Mouse (Mus musculus): ENCODE data around the gene Mxi1.

Gene Mxi1

DNA sequence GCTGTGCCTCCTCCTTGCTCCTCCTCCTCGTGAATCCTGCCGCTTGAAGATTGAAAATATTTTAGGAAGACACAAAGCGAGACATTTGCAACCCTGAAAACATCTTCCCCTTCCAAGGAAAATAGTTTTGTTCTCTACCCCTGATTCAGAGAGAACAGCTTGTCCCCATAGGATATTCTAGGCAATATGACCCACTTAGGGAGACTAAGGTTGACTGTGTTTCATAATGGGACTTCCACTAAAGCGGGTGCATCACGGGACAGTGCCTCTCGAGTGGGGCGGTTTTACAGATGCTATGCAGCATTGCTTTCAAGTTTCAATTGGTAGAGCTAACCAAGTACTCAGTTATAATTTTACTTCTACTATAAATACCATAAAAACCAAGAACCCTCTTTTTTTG lies 43.5 kb downstream of the Mxi1 start:
- in situ Hi-C loops (cut with MboI; ENCODE audit: low pct_unique_long_range_greater_than_20kb in 1 of 2, low sequenced_read_pairs in 2 of 2, unreplicated experiment in 1 of 2): loop anchor here in 1 of 2 experiments (25.0 kb wide), 1 partner anchor 292 kb away; no protein-coding TSS in a partner anchor

DNA sequence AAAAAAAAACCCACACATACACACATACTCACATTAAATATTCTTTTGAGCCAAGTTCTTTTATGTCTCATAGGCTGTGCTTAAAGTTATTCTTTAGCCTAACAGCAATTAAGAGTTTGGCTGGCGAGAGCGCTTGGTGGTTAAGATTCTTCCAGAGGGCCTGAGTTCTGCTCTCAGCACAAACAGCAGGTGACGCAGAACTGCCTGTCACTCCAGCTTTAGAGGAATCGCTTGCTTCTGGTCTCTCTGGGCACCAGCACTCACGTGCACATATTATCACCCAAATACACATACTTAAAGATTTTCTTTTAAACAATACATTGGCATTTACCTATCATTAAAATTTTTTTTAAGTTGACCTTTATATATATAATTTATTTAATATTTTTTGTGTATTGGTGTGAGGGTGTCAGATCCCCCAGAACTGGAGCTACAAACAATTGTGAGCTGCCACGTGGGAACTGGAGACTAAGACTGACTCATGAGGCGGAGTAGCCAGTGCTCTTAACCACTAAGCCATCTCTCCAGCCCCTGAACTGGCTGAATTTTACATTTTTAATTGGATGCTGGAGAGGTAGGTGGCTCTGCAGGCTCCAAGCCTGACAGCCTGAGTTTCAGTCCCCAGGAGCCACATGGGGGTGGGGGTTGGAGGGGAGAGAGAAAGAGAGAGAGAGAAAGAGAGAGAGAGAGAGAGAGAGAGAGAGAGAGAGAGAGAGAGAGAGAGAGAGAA lies 44.1 kb downstream of the Mxi1 start:
- in situ Hi-C loops (cut with MboI; ENCODE audit: low pct_unique_long_range_greater_than_20kb in 1 of 2, low sequenced_read_pairs in 2 of 2, unreplicated experiment in 1 of 2): loop anchor here in 1 of 2 experiments (25.0 kb wide), 1 partner anchor 292 kb away; no protein-coding TSS in a partner anchor

- in situ Hi-C loops (cut with MboI; ENCODE audit: low pct_unique_long_range_greater_than_20kb in 1 of 2, low sequenced_read_pairs in 2 of 2, unreplicated experiment in 1 of 2): loop anchor here in 1 of 2 experiments (25.0 kb wide), 1 partner anchor 293 kb away; no protein-coding TSS in a partner anchor
Measured at GRCm38 (mm10) chr19:53355065-53355464, 44.7 kb downstream of the Mxi1 start.

DNA sequence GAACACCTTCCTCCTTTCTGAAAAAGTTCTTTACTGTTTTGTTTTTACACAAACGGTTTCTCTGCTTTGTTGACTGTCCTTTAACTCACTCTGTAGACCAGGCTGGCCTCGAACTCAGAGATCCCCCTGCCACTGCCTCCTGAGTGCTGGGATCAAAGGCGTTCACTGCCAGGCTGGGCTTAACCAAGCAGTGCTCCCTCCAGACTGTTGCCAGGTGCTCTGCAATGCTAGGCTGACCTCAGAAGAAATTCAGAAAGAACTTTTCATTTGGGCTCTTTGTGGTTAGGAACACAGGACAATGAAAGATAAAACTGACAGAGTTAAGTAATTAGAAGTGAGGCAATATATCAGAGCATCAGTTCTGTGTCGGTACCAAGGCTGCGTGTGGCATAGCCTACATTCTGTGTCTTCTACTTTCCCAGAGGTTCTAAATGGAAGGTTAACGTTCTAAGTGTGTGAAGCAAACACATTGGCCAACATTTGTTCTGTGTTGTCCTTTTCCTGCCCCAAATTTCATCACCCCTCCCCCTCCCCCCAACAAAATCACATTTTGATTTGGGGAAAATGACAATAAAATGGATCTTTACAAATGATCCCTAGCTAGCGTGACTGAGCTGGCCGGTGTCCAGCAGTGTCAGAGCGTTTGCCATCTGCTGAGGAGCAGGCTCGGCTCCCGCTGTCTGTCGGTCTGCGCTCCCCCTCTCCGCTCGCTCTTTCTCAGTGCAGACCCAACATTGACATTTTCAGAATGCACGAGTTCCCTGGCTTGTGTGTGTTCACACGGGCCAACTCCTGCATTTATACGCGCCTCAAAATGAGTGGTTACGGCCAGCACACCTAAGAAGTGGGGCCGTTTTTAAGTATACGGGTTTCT lies 49.1 kb downstream of the Mxi1 start:
- in situ Hi-C loops (cut with MboI; ENCODE audit: low pct_unique_long_range_greater_than_20kb in 1 of 2, low sequenced_read_pairs in 2 of 2, unreplicated experiment in 1 of 2): loop anchor here (5.0 to 25.0 kb wide), 3 partner anchors 112 to 297 kb away; no protein-coding TSS in a partner anchor

DNA sequence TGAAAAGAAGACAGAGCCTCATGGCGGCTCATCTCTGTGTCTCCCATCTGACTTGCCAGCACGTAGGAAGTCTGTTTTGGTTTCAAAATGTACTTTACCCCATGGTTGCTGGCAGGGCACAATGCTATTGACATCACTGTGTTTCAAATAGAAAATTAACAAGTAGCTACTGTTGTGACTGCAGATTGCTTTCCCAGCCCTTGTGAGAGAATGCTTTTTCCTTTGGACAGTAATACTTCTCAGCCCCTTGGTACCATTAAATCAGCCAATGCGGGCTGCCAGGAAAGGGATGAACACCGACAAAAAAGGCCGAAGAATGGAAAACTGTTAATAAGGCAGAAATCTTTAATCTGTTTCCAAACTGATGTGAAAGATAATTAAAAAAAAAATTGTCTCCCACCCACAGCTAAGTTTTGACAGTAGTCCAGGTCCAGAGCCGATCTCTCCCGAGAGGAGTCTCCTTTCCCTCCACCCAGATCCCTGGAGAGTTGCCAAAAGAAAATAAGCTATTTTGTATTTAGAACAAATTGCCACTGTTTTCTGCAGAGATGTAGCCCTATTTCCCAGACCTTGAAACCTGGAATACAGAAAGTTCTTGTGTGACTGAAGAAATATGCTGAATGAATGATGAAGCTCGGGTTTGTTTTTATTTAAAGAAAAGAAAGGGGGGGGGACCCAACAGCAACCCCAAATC lies 50.1 kb downstream of the Mxi1 start:
- in situ Hi-C loops (cut with MboI; ENCODE audit: low pct_unique_long_range_greater_than_20kb in 1 of 2, low sequenced_read_pairs in 2 of 2, unreplicated experiment in 1 of 2): loop anchor here (5.0 to 25.0 kb wide), 3 partner anchors 113 to 298 kb away; no protein-coding TSS in a partner anchor

DNA sequence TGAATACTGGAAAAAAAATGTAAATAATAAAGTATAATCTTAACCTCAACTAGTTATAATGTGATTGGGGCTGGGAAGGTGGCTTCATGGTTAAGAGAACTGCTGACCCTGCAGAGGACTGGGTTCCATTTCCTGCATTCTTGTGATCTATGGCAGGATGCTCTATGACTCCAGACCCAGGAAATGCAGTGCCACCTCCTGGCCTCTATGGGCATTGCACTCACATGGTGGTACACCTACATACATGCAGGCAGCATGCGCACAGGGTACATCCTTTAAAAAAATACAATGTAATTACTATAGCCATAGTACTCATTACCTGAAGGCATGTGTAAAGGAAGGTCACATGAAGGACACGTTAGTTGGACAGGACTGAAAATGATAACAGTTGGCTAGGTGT lies 52.6 kb downstream of the Mxi1 start:
- in situ Hi-C loops (cut with MboI; ENCODE audit: low pct_unique_long_range_greater_than_20kb in 1 of 2, low sequenced_read_pairs in 2 of 2, unreplicated experiment in 1 of 2): loop anchor here (5.0 to 25.0 kb wide), 3 partner anchors 116 to 301 kb away; no protein-coding TSS in a partner anchor

DNA sequence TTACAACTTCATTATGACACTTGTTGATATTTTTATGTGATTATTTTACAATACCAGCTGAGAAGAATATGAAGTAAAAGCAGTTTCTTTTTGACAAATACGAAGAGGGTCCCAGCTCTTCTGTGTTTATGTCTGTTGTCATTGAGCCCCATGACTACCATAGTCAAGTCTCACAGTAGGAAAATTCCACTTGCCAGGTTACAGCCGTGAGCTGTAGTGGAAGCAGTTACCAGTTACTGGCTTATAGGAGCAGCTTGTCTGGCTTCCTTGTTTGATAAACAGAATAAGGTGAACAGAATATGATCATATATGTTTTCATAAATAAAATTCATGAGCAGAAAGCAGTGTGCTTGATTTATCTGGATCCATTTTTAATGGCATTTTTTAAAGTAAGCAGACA lies 54.2 kb downstream of the Mxi1 start:
- in situ Hi-C loops (cut with MboI; ENCODE audit: low pct_unique_long_range_greater_than_20kb in 1 of 2, low sequenced_read_pairs in 2 of 2, unreplicated experiment in 1 of 2): loop anchor here (5.0 to 25.0 kb wide), 3 partner anchors 117 to 302 kb away; no protein-coding TSS in a partner anchor

DNA sequence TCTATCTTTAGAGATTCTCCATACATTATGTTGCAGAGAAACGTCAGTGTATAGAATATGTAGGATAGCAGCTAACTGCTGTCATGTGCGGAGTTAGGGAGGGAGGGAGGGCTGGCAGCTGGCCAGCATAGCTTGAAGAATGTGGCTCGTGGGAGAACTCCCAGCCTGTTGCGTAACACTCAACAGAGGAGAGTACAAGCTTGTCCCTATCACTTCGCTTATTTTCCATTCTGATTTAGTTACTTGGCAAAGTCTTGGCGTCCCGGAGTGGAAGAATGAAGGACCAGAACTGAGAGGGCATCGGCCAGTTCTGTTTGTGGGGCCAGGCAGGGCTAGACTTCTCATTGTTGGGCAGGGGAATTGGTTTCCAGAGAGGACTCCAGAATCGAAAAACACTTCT lies 54.6 kb downstream of the Mxi1 start:
- in situ Hi-C loops (cut with MboI; ENCODE audit: low pct_unique_long_range_greater_than_20kb in 1 of 2, low sequenced_read_pairs in 2 of 2, unreplicated experiment in 1 of 2): loop anchor here (5.0 to 25.0 kb wide), 3 partner anchors 118 to 303 kb away; no protein-coding TSS in a partner anchor

DNA sequence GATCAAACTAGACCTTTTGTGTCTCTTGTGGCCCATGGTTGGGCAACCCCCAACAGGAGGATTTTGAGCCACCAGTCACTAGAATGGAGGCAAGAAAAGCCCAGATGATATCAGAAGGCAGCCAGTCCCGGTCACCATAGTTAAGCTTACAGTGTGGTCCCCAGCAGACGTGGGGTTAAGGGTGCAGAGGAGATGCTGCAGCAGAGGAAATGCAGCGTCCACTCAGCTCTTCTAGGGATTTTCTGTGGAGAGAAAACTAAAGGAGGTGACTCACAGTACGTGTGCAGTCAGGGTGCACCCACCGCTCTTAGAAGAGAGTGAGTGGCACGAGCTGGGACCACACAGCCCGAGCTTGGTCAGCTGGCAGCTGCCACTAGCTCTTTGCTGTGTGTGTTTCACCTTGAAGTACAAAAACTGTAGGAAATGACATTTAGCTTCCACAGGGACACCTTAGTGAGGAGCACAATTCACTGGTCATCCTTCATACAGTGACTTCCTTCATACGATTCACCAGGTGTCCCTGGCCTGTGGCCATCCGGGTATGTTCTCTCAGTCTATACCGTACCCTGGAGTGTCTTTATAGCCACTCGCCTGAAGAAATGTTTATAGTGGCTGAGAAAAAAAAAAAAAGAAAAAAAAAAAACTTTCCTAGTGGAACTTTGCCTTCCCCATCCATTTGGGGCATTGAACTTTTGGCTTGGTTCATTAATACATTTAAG lies 55.9 kb downstream of the Mxi1 start:
- in situ Hi-C loops (cut with MboI; ENCODE audit: low pct_unique_long_range_greater_than_20kb in 1 of 2, low sequenced_read_pairs in 2 of 2, unreplicated experiment in 1 of 2): loop anchor here (10.0 to 25.0 kb wide), 2 partner anchors 291 to 304 kb away; no protein-coding TSS in a partner anchor

- in situ Hi-C loops (cut with MboI; ENCODE audit: low pct_unique_long_range_greater_than_20kb in 1 of 2, low sequenced_read_pairs in 2 of 2, unreplicated experiment in 1 of 2): loop anchor here (10.0 to 25.0 kb wide), 2 partner anchors 292 to 305 kb away; no protein-coding TSS in a partner anchor
Measured at GRCm38 (mm10) chr19:53366881-53367280, 56.6 kb downstream of the Mxi1 start.

GRCm38 (mm10) chr19:53369469-53370043 lies 59.2 kb downstream of the Mxi1 start:
- in situ Hi-C loops (cut with MboI; ENCODE audit: low pct_unique_long_range_greater_than_20kb in 1 of 2, low sequenced_read_pairs in 2 of 2, unreplicated experiment in 1 of 2): loop anchor here (10.0 to 25.0 kb wide), 2 partner anchors 295 to 307 kb away; no protein-coding TSS in a partner anchor

DNA sequence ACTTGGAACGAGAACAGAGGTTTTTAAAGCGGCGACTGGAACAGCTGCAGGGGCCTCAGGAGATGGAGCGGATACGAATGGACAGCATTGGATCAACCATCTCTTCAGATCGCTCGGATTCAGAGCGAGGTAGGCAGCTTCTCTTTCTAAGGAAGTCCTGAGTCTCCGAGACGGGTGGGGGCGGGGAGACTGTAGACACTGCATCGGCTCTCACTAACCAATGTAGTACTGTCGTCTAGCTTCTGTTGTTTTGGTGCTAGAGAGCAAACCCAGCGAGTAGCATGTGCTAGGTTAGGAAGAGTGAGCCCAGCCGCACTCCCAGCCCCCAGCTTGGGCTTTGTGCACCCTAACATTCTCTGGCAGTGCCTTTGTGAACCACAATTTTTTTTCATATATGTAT lies 59.9 kb downstream of the Mxi1 start:
- in situ Hi-C loops (cut with MboI; ENCODE audit: low pct_unique_long_range_greater_than_20kb in 1 of 2, low sequenced_read_pairs in 2 of 2, unreplicated experiment in 1 of 2): loop anchor here in 1 of 2 experiments (25.0 kb wide), 1 partner anchor 308 kb away; no protein-coding TSS in a partner anchor

DNA sequence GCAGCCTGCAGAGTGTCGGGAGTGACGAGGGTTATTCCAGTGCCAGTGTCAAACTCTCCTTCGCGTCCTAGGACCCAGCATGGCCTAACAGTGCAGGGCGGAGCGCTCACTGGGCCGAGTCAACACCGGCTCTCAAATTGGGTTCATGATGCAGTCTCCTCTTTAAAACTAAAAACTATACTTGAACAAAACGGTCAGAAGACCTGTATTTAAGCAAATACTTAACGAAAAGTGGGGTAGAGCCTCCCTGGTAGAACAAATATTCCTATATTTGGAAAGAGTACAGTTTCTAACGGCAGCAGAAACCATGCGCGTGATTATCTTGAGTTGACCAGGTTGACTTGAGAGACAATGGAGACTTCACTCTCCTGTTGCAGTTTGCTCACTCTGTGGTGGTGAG lies 61.3 kb downstream of the Mxi1 start, which contains the start of gene Gm10197:
TSS of gene Gm10197 (minus strand) at position 101 of the 400 bp plus-strand sequence.
- in situ Hi-C loops (cut with MboI; ENCODE audit: low pct_unique_long_range_greater_than_20kb in 1 of 2, low sequenced_read_pairs in 2 of 2, unreplicated experiment in 1 of 2): loop anchor here in 1 of 2 experiments (25.0 kb wide), 1 partner anchor 309 kb away; no protein-coding TSS in a partner anchor

GRCm38 (mm10) chr19:53373570-53373969 lies 63.3 kb downstream of the Mxi1 start:
- in situ Hi-C loops (cut with MboI; ENCODE audit: low pct_unique_long_range_greater_than_20kb in 1 of 2, low sequenced_read_pairs in 2 of 2, unreplicated experiment in 1 of 2): loop anchor here in 1 of 2 experiments (25.0 kb wide), 1 partner anchor 311 kb away; no protein-coding TSS in a partner anchor

GRCm38 (mm10) chr19:53375299-53375698 lies 65.0 kb downstream of the Mxi1 start:
- in situ Hi-C loops (cut with MboI; ENCODE audit: low pct_unique_long_range_greater_than_20kb in 1 of 2, low sequenced_read_pairs in 2 of 2, unreplicated experiment in 1 of 2): loop anchor here in 1 of 2 experiments (25.0 kb wide), 1 partner anchor 362 kb away; no protein-coding TSS in a partner anchor

- in situ Hi-C loops (cut with MboI; ENCODE audit: low pct_unique_long_range_greater_than_20kb in 1 of 2, low sequenced_read_pairs in 2 of 2, unreplicated experiment in 1 of 2): loop anchor here in 1 of 2 experiments (25.0 kb wide), 1 partner anchor 361 kb away; no protein-coding TSS in a partner anchor
Measured at GRCm38 (mm10) chr19:53375816-53376215, 65.5 kb downstream of the Mxi1 start.

DNA sequence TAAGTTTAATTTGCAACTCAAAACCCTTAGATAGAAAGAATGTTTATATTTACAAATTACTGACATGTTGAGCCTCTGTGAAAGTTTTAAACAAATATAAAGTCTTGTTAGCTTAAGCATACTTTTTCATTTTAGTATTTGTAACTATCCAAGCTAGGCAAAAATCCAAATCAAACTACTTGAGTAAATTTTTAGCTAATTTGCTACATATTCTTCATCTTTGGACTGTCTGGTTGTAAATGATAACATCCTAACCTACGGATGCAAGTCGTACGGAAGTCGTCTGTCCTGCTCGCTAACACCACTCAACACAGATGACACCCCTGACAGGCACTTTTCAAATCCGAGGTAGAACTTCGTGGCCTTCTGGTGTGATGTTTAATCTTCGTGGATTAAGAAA lies 67.3 kb downstream of the Mxi1 start:
- in situ Hi-C loops (cut with MboI; ENCODE audit: low pct_unique_long_range_greater_than_20kb in 1 of 2, low sequenced_read_pairs in 2 of 2, unreplicated experiment in 1 of 2): loop anchor here in 1 of 2 experiments (25.0 kb wide), 1 partner anchor 360 kb away; no protein-coding TSS in a partner anchor
